Mouse (Mus musculus): Measurements from ENCODE around the gene Tmbim4.

The Tmbim4 gene

GRCm38 (mm10) chr10:120201131-120201921 lies at the start of gene Tmbim4:
Gene Tmbim4, plus strand, starts transcription at chr10:120201590.
- peak; percentile 19 to 21 for DNase-seq

- DNase-seq: no peak
Observed at GRCm38 (mm10) chr10:120151672-120152071, 49.7 kb upstream of the Tmbim4 start.

- DNase-seq: no peak
Observed at GRCm38 (mm10) chr10:120153911-120154310, 47.5 kb upstream of the Tmbim4 start.

GRCm38 (mm10) chr10:120160533-120160932 lies 40.9 kb upstream of the Tmbim4 start:
- no peak for DNase-seq

GRCm38 (mm10) chr10:120162840-120163239 lies 38.5 kb upstream of the Tmbim4 start:
- DNase-seq: no peak

DNA sequence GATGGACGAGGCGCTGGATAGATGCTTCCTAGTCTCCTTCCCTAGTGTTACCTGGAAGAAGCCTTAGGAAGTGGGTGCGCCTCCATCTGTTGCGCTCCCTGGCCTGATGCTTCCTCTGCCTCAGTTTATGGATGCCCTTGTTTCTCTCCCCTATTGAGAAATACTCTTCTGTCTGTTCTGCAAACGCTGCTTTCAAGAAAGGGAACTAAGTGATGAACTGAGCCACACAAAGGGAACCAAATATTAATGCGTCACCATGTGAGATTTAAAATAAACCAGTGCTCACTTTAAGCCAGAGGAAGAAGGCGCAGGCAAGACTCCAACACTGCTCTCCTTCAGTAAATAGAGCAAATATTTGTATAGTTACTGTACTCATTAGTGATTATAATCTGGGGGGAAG lies 37.9 kb upstream of the Tmbim4 start:
- no peak for DNase-seq

- DNase-seq: no peak
Observed at GRCm38 (mm10) chr10:120164931-120165792, 36.2 kb upstream of the Tmbim4 start.

DNA sequence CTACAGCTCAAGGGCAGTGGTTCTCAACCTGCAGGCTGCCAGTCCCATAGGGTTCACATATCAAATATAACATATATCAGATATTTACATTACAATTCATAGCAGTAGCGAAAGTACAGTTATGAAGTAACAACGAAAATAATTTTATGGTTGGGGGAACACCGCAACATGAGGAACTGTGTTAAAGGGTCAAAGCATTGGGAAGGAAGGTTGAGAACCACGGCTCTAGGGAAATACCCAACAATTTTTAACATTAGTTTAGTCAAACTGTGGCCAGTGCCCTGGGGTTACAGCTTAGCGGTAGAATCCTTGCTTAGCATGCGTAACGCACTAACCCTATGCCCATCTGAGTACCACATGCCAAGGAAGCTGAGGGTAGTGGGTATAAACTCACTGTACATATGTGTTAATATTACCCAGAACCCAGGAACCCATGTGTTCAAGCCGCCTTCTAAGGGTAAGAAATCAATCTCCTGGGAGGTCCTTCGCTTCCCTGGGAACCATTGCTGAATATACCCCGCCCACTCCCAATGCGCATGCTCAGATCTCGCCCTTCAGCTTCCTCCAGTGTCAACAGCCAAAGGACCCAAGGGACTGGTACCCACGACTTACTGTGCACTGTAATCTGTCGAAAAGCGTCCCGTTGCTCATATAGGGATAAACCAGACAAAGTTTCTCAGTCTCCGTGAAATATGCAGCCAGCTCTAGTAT lies 35.4 kb upstream of the Tmbim4 start:
- DNase-seq: no peak

- no peak for DNase-seq
Observed at GRCm38 (mm10) chr10:120168070-120168469, 33.3 kb upstream of the Tmbim4 start.

- DNase-seq: no peak
Observed at GRCm38 (mm10) chr10:120169064-120169463, 32.3 kb upstream of the Tmbim4 start.

GRCm38 (mm10) chr10:120169841-120170240 lies 31.5 kb upstream of the Tmbim4 start:
- DNase-seq: no peak

- no peak for DNase-seq
Observed at GRCm38 (mm10) chr10:120170277-120170676, 31.1 kb upstream of the Tmbim4 start.

DNA sequence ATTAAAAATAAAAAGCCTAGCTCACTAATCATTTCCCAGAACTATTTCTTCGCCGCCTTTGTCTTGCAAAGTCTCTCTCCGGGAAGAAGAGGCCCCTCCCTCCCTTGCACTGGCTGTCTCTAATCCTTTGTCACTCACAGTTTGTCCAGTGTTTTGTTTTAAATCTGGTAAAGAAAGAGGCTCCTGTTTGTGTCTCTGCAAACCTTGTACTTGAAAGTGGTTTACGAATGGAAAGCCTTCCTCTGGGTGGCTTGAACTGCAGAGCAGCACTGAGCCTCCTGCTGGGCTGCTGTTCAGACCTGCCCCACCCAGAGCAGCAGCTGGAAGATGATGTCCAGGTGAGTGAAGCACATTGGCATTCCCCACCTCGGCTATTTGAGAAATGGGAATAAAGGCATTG lies 30.1 kb upstream of the Tmbim4 start:
- no peak for DNase-seq

- DNase-seq: no peak
Observed at GRCm38 (mm10) chr10:120174192-120174705, 27.1 kb upstream of the Tmbim4 start.

DNA sequence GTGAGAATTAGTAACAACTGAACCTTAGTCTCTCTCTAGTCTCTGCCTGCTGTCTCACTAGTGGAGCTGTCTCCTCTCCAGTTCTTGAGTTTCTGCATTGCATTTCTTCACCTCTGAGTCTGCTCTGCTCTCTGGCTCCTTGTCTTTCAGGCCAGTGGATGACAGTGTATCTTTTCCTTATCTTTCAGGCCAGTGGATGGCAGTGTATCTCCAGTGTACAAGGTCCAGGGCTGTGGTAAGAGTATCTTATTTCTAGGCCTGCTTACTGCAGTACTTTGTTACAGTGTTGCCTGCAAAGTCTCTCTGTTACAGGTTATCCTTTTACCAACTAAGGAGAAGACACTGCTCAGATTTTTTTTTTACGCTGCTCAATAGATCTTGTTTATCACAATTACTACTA lies 18.5 kb upstream of the Tmbim4 start:
- no peak for DNase-seq

DNA sequence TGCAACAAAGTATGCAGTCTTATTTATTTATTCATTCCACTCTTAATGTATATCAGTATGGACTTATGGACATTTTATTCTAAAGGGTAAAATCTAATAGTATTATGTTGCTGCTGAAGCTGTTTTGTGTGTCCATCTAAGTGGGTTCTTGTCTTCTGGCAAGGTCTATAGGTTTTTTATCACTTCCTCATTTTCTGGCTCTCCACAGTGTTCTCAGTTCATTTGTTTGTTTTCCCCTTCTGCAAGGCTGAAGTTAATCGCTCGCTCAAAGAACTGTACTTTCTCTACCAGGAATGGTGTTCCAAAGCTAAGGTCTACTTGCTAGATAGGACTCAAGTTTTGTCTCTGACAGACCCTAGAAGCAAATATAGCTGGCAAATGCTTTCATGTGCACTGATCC lies 18.0 kb upstream of the Tmbim4 start:
- DNase-seq: no peak

GRCm38 (mm10) chr10:120188513-120188912 lies 12.9 kb upstream of the Tmbim4 start:
- no peak for DNase-seq

DNA sequence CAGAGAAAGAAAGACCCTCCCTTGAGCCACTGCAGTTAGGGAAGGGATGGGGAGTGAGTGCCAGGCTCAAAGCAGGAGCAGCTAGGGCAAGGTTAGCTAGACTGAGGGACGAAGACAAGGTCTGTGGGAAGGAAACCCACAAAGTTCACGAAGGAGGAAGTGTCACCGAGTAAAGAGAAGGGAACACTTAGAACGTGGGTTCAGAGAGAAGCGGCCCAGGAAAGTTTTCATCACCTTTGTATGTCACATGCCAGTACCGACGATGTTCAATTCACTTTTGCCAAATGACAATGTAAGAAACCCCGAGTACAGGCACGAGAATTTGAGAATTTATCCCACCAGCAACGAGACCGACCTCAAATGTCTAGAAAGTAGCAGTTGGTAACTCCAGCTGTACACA lies 12.1 kb upstream of the Tmbim4 start:
- DNase-seq: no peak

GRCm38 (mm10) chr10:120189782-120190181 lies 11.6 kb upstream of the Tmbim4 start:
- DNase-seq: no peak

DNA sequence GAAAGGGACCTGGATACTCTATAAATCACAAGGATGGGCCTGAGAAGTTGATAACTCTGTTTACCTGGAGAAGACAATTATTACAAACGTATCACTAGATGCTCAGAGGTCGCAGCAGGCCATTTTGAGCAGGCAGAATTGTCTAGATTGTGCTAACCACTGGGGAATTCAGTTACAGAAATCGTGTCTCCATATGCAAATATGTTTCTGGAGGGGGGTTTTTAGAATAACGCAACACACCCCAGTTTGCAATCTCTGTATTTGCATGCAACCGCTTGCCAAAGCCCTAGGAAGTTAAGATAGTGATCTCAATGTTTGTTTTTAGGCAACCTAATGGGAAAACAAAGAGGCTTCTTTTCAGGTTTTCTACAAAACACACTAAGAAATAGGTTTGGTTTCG lies 10.2 kb upstream of the Tmbim4 start:
- no peak for DNase-seq

GRCm38 (mm10) chr10:120192278-120192677 lies 9.1 kb upstream of the Tmbim4 start:
- DNase-seq: no peak

GRCm38 (mm10) chr10:120193255-120193654 lies 8.1 kb upstream of the Tmbim4 start:
- no peak for DNase-seq

Measured in cerebellum, postnatal 25 days (tissue).